Mouse (Mus musculus): ENCODE measurements around the gene Kcmf1. TPM values are rescaled to one million over a fixed set of nuclear protein-coding genes. Genes with fewer than 3 reads are reported as not detected.
"Not testable (repeated sequence)": the region's sequence is repeated elsewhere in the genome, so short reads cannot be mapped to it uniquely, and the experiment has no call there.

Kcmf1 gene
- polyA plus RNA-seq, 1 experiment = 254 TPM

DNA sequence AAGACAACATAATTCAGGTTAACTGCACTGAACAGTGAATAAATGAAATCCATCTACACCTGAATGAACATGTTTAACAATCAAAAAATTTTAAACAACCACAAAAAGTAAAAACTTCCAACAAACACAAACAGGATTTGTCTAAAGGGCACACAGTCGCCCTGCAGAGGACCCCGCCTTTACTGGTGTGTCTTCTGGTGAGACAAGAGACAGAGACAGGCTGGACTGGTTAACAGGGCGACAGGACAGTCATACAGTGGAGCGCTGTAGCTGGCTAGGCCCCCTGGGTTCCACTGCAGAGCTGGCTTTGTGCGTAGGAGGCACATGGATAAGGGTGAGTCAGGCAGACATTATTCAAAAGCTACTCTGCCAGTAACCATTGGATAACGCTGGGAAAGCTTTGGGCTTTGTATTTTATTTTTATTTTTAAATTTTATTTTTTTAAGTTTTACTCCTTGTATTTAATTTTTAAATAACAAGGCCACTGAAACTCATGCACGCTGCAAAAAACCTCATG is 57.7 kb downstream of the Kcmf1 start:
- Histone ChIP-seq H3K27ac (ENCODE audit: insufficient read depth, low read depth, low read length) (no peak overlapping the region), H3K4me3 (ENCODE audit: low read depth, low read length) (no peak overlapping the region), H3K4me1 (ENCODE audit: control insufficient read depth, insufficient read depth, insufficient read length, low read length) (no peaks in the 10 kb centered on the region), H3K27me3 (ENCODE audit: control insufficient read depth, insufficient read depth, low read length) (no peaks in the 10 kb centered on the region), H3K36me3 (ENCODE audit: control insufficient read depth, insufficient read depth, low read length) (peaks cover 55% of the 10 kb centered on the region)
- TF ChIP-seq CTCF (IDR thresholded peaks at IDR 0.05; ENCODE audit: extremely low read depth, insufficient read length, insufficient replicate concordance, low read depth, low read length) = no peak
- 91% methylated on average over 7 of the region's 7 CpGs for WGBS

DNA sequence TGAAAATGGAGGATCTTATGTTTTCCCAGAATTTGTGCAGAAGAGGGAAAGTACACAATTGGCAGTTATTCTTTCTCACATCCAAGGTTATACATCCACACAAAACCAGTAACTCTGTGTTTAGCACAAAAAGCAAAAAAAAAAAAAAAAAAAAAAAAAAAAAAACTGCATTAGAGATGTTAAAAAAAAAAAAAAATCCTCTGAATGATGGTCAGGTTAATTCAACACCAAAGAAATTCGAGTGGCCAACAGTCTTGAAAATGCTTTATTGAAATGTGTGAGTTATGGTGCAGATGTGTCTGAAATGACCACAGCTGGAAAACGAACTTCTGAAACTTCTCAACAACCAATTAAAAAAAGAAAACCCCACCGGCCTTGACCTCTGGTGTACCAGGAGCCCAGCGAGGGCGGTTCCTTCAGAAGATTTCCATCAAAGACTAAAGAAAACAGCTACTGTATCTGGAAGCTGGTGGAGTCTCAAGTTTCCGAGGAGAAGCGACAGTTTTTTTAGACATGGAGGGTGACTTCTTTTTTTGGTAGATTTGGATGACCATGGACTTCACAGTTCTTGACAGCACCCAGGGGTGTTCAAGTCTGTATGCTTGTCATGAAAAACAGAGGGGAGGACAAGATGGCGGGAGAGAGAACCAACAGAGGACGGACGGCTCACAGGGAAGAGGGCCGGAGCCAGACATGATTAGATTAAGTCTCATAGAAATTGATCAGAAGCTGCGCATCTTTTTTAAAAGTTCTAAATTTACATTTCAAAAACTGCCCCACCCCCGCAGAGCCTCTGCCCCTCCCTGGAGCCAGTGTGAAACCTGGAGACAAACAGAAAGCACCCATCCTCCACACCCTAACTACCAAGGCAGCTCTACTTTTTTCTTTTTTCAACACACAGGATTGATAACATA is 58.7 kb downstream of the Kcmf1 start:
- Histone ChIP-seq H3K27me3 (ENCODE audit: control insufficient read depth, insufficient read depth, low read length) (no peaks in the 10 kb centered on the region), H3K4me1 (ENCODE audit: control insufficient read depth, insufficient read depth, insufficient read length, low read length) (no peaks in the 10 kb centered on the region), H3K36me3 (ENCODE audit: control insufficient read depth, insufficient read depth, low read length) (peaks cover 48% of the 10 kb centered on the region), H3K4me3 (ENCODE audit: low read depth, low read length) (no peak overlapping the region), H3K27ac (ENCODE audit: insufficient read depth, low read depth, low read length) (no peak overlapping the region)
- 88% methylated on average over 13 of the region's 13 CpGs for WGBS
- TF ChIP-seq POLR2A (IDR thresholded peaks at IDR 0.05; ENCODE audit: low read depth, low read length) (no peak), CTCF (IDR thresholded peaks at IDR 0.05; ENCODE audit: extremely low read depth, insufficient read length, insufficient replicate concordance, low read depth, low read length) (no peak)

GRCm38 (mm10) chr6:72837756-72838155 is 62.0 kb downstream of the Kcmf1 start:
- no peaks in the 10 kb centered on the region for H3K27me3 ChIP-seq (ENCODE audit: control insufficient read depth, insufficient read depth, low read length)
- TF ChIP-seq POLR2A (IDR thresholded peaks at IDR 0.05; ENCODE audit: low read depth, low read length) (no peak), CTCF (IDR thresholded peaks at IDR 0.05; ENCODE audit: extremely low read depth, insufficient read length, insufficient replicate concordance, low read depth, low read length) (no peak)
- peaks cover 20% of the 10 kb centered on the region for H3K36me3 ChIP-seq (ENCODE audit: control insufficient read depth, insufficient read depth, low read length)
- H3K4me1 ChIP-seq (ENCODE audit: control insufficient read depth, insufficient read depth, insufficient read length, low read length) = no peaks in the 10 kb centered on the region
- H3K4me3 ChIP-seq (ENCODE audit: low read depth, low read length) = no peak overlapping the region
- H3K27ac ChIP-seq (ENCODE audit: insufficient read depth, low read depth, low read length) = no peak overlapping the region
- WGBS = 87% methylated on average over 4 of the region's 4 CpGs

DNA sequence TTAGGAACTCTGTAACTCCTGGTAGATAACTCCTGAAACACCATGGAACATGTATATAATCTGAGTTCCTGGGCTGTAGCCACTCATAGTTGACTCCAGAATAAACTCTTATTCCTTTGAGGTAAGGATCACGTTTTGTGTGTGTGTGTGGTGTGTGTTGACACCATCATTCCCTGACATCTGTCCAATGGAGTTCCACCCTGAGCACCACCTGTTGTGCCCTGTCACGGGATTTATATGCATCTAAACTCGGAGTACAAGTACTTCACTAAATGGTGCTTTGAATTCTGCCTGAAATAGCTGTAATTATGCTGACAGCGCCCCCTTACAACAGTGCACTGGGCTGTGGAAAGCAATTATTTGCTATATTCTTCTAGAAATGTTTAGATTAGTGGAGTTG is 65.3 kb downstream of the Kcmf1 start:
- no peak overlapping the region for H3K27ac ChIP-seq (ENCODE audit: insufficient read depth, low read depth, low read length)
- no peak overlapping the region for H3K4me3 ChIP-seq (ENCODE audit: low read depth, low read length)
- no peak for TF ChIP-seq POLR2A (IDR thresholded peaks at IDR 0.05; ENCODE audit: low read depth, low read length)
- TF ChIP-seq CTCF (IDR thresholded peaks at IDR 0.05; ENCODE audit: extremely low read depth, insufficient read length, insufficient replicate concordance, low read depth, low read length) = no peak
- no peaks in the 10 kb centered on the region for H3K4me1 ChIP-seq (ENCODE audit: control insufficient read depth, insufficient read depth, insufficient read length, low read length)
- H3K27me3 ChIP-seq (ENCODE audit: control insufficient read depth, insufficient read depth, low read length) = no peaks in the 10 kb centered on the region
- no peaks in the 10 kb centered on the region for H3K36me3 ChIP-seq (ENCODE audit: control insufficient read depth, insufficient read depth, low read length)
- 47% methylated on average over 4 of the region's 4 CpGs for WGBS

DNA sequence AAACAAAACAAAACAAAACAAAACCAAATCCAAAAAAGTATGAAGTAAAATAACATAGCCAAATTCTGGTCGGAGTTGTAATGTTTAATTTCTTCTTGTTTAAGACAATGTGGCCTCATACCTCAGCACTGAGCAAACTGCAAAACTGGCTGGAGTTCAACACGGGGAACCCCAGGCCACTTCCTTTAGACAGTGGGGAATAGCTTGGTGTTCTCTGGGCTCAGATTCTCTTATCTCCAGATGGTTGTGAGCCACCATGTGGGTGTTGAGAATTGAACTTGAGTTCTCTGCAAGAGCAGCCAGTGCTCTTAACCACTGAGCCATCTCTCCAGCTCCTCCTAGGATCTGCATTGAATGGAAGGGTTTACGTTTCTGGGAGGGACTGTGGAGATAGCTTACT is 67.9 kb downstream of the Kcmf1 start:
- Histone ChIP-seq H3K27me3 (ENCODE audit: control insufficient read depth, insufficient read depth, low read length) (no peaks in the 10 kb centered on the region), H3K36me3 (ENCODE audit: control insufficient read depth, insufficient read depth, low read length) (no peaks in the 10 kb centered on the region), H3K4me1 (ENCODE audit: control insufficient read depth, insufficient read depth, insufficient read length, low read length) (no peaks in the 10 kb centered on the region), H3K4me3 (ENCODE audit: low read depth, low read length) (no peak overlapping the region), H3K27ac (ENCODE audit: insufficient read depth, low read depth, low read length) (no peak overlapping the region)
- TF ChIP-seq POLR2A (IDR thresholded peaks at IDR 0.05; ENCODE audit: low read depth, low read length) = no peak
- TF ChIP-seq CTCF (IDR thresholded peaks at IDR 0.05; ENCODE audit: extremely low read depth, insufficient read length, insufficient replicate concordance, low read depth, low read length) = no peak
- WGBS = 36% methylated on average over 3 of the region's 3 CpGs

DNA sequence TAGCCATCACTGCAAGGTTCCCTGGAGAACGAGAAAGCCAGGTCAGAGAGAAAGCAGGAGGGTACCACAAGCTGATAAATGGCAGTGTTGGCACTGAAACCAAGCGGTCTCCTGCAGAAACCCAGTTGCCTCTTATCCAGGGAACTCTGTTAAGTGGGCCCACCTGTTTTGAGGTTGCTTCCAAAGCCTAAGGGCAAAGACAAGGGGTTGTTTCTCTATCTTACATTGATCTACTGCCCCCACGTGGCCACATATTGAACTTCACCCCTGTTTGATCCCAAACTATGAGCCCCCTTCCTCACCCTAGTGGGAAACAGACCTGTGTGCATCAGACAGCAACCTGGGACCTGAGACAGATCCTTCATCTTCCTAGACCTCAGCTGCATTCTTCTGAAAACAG is 68.5 kb downstream of the Kcmf1 start:
- H3K4me3 ChIP-seq (ENCODE audit: low read depth, low read length) = no peak overlapping the region
- H3K27ac ChIP-seq (ENCODE audit: insufficient read depth, low read depth, low read length) = no peak overlapping the region
- WGBS = 25% methylated on average over 3 of the region's 3 CpGs
- no peaks in the 10 kb centered on the region for H3K36me3 ChIP-seq (ENCODE audit: control insufficient read depth, insufficient read depth, low read length)
- no peaks in the 10 kb centered on the region for H3K27me3 ChIP-seq (ENCODE audit: control insufficient read depth, insufficient read depth, low read length)
- no peaks in the 10 kb centered on the region for H3K4me1 ChIP-seq (ENCODE audit: control insufficient read depth, insufficient read depth, insufficient read length, low read length)
- TF ChIP-seq POLR2A (IDR thresholded peaks at IDR 0.05; ENCODE audit: low read depth, low read length) = no peak
- TF ChIP-seq CTCF (IDR thresholded peaks at IDR 0.05; ENCODE audit: extremely low read depth, insufficient read length, insufficient replicate concordance, low read depth, low read length) = peak; percentile 65; the same call in 1 of the 2 replicates

DNA sequence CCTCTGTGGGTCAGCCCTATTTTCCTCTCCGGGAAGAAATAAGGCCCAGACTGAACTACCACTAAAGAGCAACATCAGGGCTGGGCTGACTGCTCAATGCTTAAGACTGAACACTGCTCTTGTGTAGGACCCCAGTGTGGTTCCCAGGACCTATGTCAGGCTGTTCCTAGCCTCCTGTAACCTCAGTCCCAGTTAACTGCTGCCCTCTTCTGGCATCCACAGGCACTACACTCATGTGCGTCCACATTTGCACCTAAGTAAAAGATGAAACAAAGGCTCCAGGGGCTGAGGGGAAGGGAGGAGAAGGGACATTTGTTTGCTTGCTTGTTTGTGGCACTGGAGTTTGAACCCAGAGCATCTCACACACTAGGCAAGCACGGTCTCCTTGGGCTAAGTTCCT is 70.9 kb downstream of the Kcmf1 start:
- Histone ChIP-seq H3K4me3 (ENCODE audit: low read depth, low read length) (no peak overlapping the region), H3K4me1 (ENCODE audit: control insufficient read depth, insufficient read depth, insufficient read length, low read length) (peaks cover 3% of the 10 kb centered on the region), H3K36me3 (ENCODE audit: control insufficient read depth, insufficient read depth, low read length) (no peaks in the 10 kb centered on the region), H3K27ac (ENCODE audit: insufficient read depth, low read depth, low read length) (no peak overlapping the region), H3K27me3 (ENCODE audit: control insufficient read depth, insufficient read depth, low read length) (no peaks in the 10 kb centered on the region; the same call in 1 of the 2 replicates)
- TF ChIP-seq CTCF (IDR thresholded peaks at IDR 0.05; ENCODE audit: extremely low read depth, insufficient read length, insufficient replicate concordance, low read depth, low read length) = peak; percentile 51; the same call in 1 of the 2 replicates
- TF ChIP-seq POLR2A (IDR thresholded peaks at IDR 0.05; ENCODE audit: low read depth, low read length) = no peak
- 90% methylated on average over 3 of the region's 3 CpGs for WGBS

DNA sequence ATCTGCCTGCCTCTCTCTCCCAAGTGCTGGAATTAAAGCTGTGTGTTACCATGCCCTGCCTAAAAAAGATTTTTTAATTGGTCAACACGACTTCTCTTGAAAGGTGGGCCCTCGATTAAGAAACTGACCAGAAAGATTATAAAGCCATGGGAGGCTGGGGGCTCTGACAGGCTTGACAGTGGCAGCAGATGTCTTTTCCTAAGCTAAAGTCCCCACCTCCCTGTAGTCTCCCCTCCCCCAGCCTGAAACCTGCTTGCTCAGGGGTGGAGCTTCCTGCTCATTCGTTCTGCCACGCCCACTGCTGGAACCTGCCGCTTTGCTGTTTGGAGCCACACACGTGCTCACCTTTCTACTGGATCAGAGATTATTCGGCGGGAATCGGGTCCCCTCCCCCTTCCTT is 71.7 kb downstream of the Kcmf1 start:
- H3K36me3 ChIP-seq (ENCODE audit: control insufficient read depth, insufficient read depth, low read length); H3K4me3 ChIP-seq (ENCODE audit: low read depth, low read length); H3K27ac ChIP-seq (ENCODE audit: insufficient read depth, low read depth, low read length); H3K4me1 ChIP-seq (ENCODE audit: control insufficient read depth, insufficient read depth, insufficient read length, low read length); H3K27me3 ChIP-seq (ENCODE audit: control insufficient read depth, insufficient read depth, low read length): not testable (repeated sequence)
- WGBS = 9% methylated on average over 9 of the region's 9 CpGs
